Mouse (Mus musculus) cortical plate, adult 2 months (tissue): ENCODE measurements around the gene Zc3h12c. TPM values are rescaled to one million over a fixed set of nuclear protein-coding genes. Genes with fewer than 3 reads are reported as not detected.

ENCODE experiments used
- H3K27ac ChIP-seq: fragments of 200-500 bp; 2 replicates; pipeline ENCODE4 v1.5.1; 2012; ENCODE audit warnings: low read length, control low read depth, inconsistent platforms; ENCODE audit not compliant: insufficient read depth
- H3K4me1 ChIP-seq: fragments of 200-500 bp; 2 replicates; pipeline ENCODE4 v1.6.1; 2011; ENCODE audit warnings: low read length; ENCODE audit not compliant: control insufficient read depth, insufficient read depth
- H3K4me3 ChIP-seq: fragments of 200-500 bp; 2 replicates; pipeline ENCODE4 v1.5.1; 2011; ENCODE audit warnings: mild to moderate bottlenecking, low read length, control low read depth; ENCODE audit not compliant: insufficient read depth
- CTCF ChIP-seq: fragments of 200-500 bp; IDR thresholded peaks from 2 replicates; pipeline ENCODE4 v1.5.1; 2011; ENCODE audit warnings: mild to moderate bottlenecking, control low read depth, low read length; ENCODE audit not compliant: insufficient read depth; ENCODE audit errors: extremely low read depth
- POLR2A ChIP-seq: fragments of 200-500 bp; IDR thresholded peaks from 2 replicates; pipeline ENCODE4 v1.6.1; 2011; ENCODE audit warnings: mild to moderate bottlenecking, low read length, control low read depth; ENCODE audit not compliant: insufficient read depth; ENCODE audit errors: extremely low read depth
- polyA plus RNA-seq: library from polyadenylated mRNA; depleted of rRNA; stranded (reverse); fragments of >200 nt; gene quantifications from 2 replicates; pipeline ENCODE4 v1.2.3, GENCODE M21; 2012

The Zc3h12c gene
- polyA plus RNA-seq, 1 experiment = 4.7 TPM

DNA sequence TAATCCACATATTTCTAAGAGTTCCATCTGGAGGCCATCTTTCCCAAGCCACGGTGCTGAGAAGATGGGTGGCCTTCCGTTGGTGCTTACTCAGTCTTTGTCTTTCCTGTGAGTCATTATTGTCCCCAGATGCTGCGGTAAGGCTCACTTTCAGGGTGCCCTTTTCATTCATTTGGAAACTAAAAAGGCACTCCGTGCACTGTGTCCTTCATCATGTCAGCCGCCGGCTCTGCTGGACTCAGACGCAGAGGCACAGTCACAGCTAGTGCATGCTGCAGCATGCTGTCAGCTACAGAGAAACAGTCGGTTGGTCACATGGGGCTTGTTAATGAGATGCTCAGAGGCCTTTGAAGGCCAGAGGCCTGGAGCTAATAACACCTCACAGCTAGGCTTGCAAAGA is 19.7 kb upstream of the Zc3h12c start:
- Histone ChIP-seq H3K4me1 (no peaks in the 10 kb centered on the region), H3K4me3 (no peak overlapping the region), H3K27ac (no peak overlapping the region)
- TF ChIP-seq CTCF (no peak), POLR2A (no peak)

DNA sequence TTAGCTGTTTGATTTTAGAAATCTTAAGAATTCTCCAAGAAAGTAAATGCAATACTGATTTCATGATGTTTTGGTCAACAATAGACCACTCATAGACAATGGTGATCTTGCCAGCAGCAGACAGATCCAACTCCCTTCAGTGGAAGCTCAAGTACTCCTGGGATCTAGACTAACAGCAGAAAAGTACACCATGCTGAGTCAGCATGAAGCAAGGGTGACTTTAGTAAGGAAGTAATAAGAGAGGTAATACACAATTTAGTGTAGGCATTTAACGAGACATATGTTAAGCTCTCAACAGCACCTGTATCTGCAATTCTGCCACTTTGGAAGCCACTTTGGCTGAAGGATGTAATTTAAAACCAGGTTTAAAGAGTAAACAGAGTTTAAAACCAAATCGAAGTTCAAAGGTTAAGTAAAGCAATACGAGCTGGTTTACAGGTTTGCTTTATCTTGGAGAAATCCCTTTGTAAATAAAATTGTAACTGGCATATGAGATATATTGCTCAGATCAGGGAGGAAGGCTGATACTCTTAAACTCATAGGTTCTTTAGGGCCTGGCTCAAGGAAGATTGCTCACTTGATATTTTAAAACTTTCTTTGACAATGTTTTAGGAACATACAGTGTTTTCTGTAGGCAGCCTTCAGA is 18.0 kb upstream of the Zc3h12c start:
- no peak overlapping the region for H3K27ac ChIP-seq
- no peak overlapping the region for H3K4me3 ChIP-seq
- TF ChIP-seq POLR2A (no peak), CTCF (no peak)
- H3K4me1 ChIP-seq = no peaks in the 10 kb centered on the region

DNA sequence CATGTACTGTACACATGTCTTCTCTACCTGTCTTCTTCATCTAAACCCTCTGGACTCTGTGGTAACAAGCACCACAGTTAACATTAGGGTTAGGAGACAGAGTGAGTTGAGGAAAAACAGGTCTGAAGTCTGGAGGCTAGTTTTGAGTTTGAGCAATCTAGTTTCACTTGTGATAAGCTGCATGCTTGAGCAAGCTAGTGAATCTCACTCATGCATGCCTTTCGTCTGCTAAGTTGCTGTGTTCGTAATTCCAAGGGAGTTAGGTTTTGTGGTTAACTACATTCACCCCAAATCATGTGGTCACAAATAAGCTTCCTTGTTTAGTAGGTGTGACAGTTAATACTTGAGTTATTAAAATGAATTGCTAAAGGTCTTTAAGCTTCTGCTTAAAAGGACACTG is 13.0 kb upstream of the Zc3h12c start:
- TF ChIP-seq CTCF (no peak), POLR2A (no peak)
- no peak overlapping the region for H3K4me3 ChIP-seq
- H3K4me1 ChIP-seq = no peaks in the 10 kb centered on the region
- H3K27ac ChIP-seq = no peak overlapping the region

DNA sequence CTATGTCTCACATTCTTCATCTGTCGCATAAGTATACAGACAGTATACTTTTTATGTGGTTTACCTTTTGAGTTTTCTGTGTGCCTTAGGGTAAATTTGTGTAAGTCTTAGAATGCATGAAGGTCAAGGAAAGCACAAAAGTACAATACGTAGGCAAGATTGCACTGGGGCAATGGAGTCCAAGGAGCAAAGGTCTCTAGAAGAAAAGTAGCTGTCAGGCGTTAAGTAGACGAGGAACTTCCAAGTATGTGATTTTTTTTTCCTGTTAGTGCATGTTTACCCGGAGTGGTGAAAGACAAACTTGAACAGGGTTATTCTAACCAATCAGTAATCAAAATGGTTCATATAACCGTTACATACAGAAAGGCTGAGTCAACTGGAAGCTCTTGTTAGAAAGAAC is 12.5 kb upstream of the Zc3h12c start:
- no peak overlapping the region for H3K4me3 ChIP-seq
- no peak for TF ChIP-seq POLR2A
- TF ChIP-seq CTCF = no peak
- H3K27ac ChIP-seq = no peak overlapping the region
- no peaks in the 10 kb centered on the region for H3K4me1 ChIP-seq

DNA sequence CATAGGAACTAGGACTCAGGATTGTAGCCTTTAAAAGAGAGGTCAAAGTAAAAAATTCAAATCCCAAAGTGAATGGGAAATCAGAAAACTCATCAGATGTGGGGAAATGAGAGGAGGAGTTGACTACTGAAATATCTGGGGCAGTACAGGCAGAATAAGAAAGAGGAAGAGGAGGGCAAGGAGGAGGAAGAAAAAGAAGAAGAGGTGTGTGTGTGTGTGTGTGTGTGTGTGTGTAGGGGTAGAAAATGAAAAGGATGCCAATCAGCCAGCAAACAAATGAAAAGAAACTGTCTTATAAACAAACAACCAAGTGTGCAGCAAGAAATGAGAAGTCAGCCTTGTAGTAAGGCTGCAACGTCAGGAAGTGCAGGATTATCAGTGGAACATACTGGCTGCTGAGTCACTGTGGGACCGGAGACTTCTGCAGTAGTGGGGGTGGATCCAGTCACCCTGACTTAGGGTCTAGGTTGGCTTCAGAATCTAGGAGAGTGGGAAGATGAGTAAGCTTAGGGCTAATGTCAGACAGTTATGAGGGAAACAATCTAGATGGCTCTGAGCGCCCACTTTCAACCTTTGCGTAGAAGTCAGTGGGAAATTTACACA is 7.0 kb upstream of the Zc3h12c start:
- H3K4me1 ChIP-seq = no peaks in the 10 kb centered on the region
- TF ChIP-seq CTCF (no peak), POLR2A (no peak)
- H3K27ac ChIP-seq = no peak overlapping the region
- no peak overlapping the region for H3K4me3 ChIP-seq

DNA sequence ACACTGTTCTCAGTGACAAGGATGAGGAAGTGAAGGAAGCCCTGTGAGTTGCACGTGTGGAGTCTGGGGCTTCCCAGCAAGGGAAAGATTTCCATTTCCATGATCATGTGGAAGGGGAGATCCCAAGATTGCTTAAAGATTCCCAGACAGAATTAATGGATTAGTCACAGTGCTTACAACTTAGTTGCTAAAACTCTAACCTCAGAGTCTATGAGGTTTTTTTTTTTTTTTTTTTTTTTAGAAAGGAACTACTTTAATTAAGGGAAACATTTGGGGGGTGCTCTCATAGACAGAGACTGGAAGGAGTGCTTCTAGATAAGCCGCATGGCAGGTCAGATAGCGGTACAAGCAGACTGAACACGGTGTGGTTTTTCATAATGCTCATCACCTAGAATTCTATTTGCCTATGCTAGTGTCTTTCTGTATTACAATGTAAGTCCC is 6.3 kb upstream of the Zc3h12c start:
- H3K4me3 ChIP-seq = no peak overlapping the region
- H3K4me1 ChIP-seq = no peaks in the 10 kb centered on the region
- TF ChIP-seq CTCF = no peak
- no peak overlapping the region for H3K27ac ChIP-seq

DNA sequence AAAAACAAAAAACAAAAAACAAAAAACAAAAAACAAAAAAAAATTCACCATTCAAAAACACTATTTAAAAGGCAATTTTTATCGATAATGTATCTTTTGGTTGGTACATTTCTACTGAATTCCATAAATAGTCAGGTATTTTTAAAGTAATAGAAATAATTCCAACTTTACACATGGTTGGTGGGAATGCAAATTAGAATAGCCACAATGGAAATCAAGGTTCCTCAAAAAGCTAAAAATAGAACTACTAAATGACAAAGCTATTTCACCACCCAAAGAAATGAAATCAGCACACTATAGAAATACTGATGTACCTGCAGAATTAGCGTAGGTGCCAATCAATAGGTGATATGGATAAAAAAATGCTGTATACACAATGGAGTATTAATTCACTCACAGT is 5.6 kb upstream of the Zc3h12c start:
- TF ChIP-seq POLR2A = no peak
- no peak for TF ChIP-seq CTCF
- H3K4me3 ChIP-seq = no peak overlapping the region
- no peaks in the 10 kb centered on the region for H3K4me1 ChIP-seq
- H3K27ac ChIP-seq = no peak overlapping the region

DNA sequence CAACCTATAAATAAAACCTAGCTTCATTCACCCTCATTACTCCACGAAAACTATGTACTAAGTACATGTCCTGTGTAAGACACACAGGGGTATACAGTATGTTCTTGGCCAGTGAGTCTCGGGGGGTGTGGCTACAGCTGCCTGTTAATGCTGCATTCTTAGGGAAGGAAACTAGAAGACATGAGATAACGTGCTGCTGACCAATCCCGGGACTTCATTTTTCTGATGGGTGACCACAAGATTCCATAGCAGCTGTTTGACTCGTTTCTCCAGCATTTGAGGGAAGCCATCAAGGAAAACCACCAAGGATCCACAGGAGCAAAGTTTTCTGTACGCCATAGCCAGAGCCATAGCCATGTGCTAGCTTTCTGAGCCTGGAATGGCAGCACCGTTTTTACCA is 4.2 kb upstream of the Zc3h12c start:
- Histone ChIP-seq H3K4me1 (no peaks in the 10 kb centered on the region), H3K27ac (no peak overlapping the region), H3K4me3 (no peak overlapping the region)
- TF ChIP-seq CTCF (no peak), POLR2A (no peak)

DNA sequence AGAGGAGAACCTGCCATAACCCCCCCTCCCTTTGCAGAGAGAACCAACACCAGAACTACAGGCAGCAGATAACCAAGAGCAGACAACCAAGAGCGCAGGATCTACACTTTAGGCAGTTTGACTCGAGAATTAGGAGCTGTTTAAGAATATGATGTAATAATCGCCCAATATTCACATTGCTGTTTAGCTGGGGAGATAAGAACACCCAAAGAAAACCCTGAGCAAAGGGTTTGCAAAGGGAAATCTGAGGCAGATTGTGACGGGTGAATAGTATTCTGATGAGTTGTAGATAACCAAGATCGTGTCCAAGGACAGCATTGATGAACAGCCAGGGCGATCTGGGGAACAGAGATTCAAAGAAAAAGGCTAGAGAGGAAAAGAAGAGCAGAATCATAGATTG is 2.3 kb upstream of the Zc3h12c start:
- no peak for TF ChIP-seq CTCF
- TF ChIP-seq POLR2A = no peak
- Histone ChIP-seq H3K27ac (no peak overlapping the region), H3K4me3 (no peak overlapping the region), H3K4me1 (no peaks in the 10 kb centered on the region)

DNA sequence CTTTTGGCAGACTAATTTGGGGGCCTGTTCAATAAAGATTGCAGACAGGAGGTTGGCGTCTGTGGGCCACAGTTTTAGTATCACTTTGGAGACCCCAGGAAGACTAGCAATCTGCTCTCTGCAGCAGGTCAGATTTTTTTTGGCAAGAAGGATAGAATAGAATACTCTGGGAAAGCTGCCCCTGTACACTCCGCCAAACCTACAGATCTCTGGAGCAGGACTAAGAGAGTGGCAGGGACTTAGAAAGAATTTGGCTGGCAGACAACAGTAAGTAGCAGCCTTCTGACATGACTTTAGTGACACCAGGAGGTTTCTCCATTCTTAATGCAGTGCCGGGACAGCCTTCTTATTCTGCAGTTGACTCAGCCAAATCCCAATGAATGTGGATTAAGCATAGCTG is 1.8 kb upstream of the Zc3h12c start:
- Histone ChIP-seq H3K27ac (no peak overlapping the region), H3K4me1 (no peaks in the 10 kb centered on the region), H3K4me3 (no peak overlapping the region)
- TF ChIP-seq CTCF = no peak
- no peak for TF ChIP-seq POLR2A
